Mouse (Mus musculus) hindbrain, embryonic 14.5 days (tissue): Measurements from ENCODE around the gene 5430419D17Rik. TPM values are rescaled to one million over a fixed set of nuclear protein-coding genes. Genes with fewer than 3 reads are reported as not detected.
A peak's percentile ranks its signal among the peaks of the same experiment; 100 is the strongest.

ENCODE experiments used
- ATAC-seq: fragments of 200-750 bp; cut with Nextera tagmentation; 2 replicates; pipeline ENCODE4 v1.8.0; 2017; ENCODE audit warnings: moderate number of reproducible peaks, mild to moderate bottlenecking, moderate TSS enrichment, moderate library complexity; ENCODE audit not compliant: low FRiP score
- DNase-seq: peaks from one replicate; pipeline ENCODE4 v3.0.0-alpha.2; 2015; ENCODE audit warnings: low spot score
- H3K27ac ChIP-seq: fragments of 300-500 bp; sonication (generic); 2 replicates; pipeline ENCODE4 v1.5.1; 2014; ENCODE audit warnings: mild to moderate bottlenecking, moderate library complexity
- H3K27me3 ChIP-seq: fragments of 300-500 bp; sonication (generic); 2 replicates; pipeline ENCODE4 v1.6.1; 2014; ENCODE audit warnings: mild to moderate bottlenecking, low read length, mixed read lengths; ENCODE audit not compliant: control insufficient read depth, insufficient read depth
- H3K36me3 ChIP-seq: fragments of 300-500 bp; sonication (generic); replicated peaks from 2 replicates; pipeline ENCODE4 v1.6.1; 2014; ENCODE audit not compliant: control insufficient read depth, insufficient read depth
- H3K4me1 ChIP-seq: fragments of 300-500 bp; sonication (generic); replicated peaks from 2 replicates; pipeline ENCODE4 v1.6.1; 2014; ENCODE audit warnings: antibody characterized with exemption, low read length, mixed read lengths; ENCODE audit not compliant: control insufficient read depth, insufficient read depth
- H3K4me2 ChIP-seq: fragments of 300-500 bp; sonication (generic); replicated peaks from 2 replicates; pipeline ENCODE4 v1.6.1; 2014; ENCODE audit warnings: mild to moderate bottlenecking, moderate library complexity
- H3K4me3 ChIP-seq: fragments of 300-500 bp; sonication (generic); replicated peaks from 2 replicates; pipeline ENCODE4 v1.5.1; 2014; ENCODE audit warnings: mild to moderate bottlenecking, low read length
- H3K9ac ChIP-seq: fragments of 300-500 bp; sonication (generic); 2 replicates; pipeline ENCODE4 v1.6.1; 2014
- H3K9me3 ChIP-seq: fragments of 300-500 bp; sonication (generic); 2 replicates; pipeline ENCODE4 v1.6.1; 2016; ENCODE audit warnings: low read length; ENCODE audit not compliant: control insufficient read depth
- whole genome bisulfite sequencing: fragments of 180-500 bp; shearing (Covaris S2); extraction: QIAGEN DNeasy Blood & Tissue Kit; methylation state at CpG from one replicate; pipeline ENCODE4 v1.1.7; 2014; 5-methylcytosine and 5-hydroxymethylcytosine counted together
- polyA plus RNA-seq: library from polyadenylated mRNA; unstranded; fragments of >200 nt; fragmentation: Nextera tagmentation; extraction: Ambion mirVana; gene quantifications from 2 replicates; pipeline ENCODE4 v1.2.1, GENCODE M21; 2014

5430419D17Rik gene
- polyA plus RNA-seq, 1 experiment from 2014 or later, result 0.03 TPM

- no peak overlapping the region for H3K4me3 ChIP-seq
- no peak overlapping the region for H3K4me2 ChIP-seq
- DNase-seq (no peak), ATAC-seq (no peak)
- no peaks in the 10 kb centered on the region for H3K9me3 ChIP-seq
- 89% methylated on average over 2 of the region's 2 CpGs for WGBS
- H3K27me3 ChIP-seq, result no peaks in the 10 kb centered on the region
- no peaks in the 10 kb centered on the region for H3K36me3 ChIP-seq
- H3K4me1 ChIP-seq, result no peaks in the 10 kb centered on the region
- H3K27ac ChIP-seq, result no peak overlapping the region
- no peak overlapping the region for H3K9ac ChIP-seq
Measured at GRCm38 (mm10) chr7:131331688-131332087, 157.5 kb downstream of the 5430419D17Rik start.

- H3K9me3 ChIP-seq, result no peaks in the 10 kb centered on the region
- no peak within 1 kb of the TSS for H3K4me2 ChIP-seq
- no peak within 1 kb of the TSS for H3K9ac ChIP-seq
- DNase-seq, result no peak
- H3K4me3 ChIP-seq, result no peak within 1 kb of the TSS
- H3K27ac ChIP-seq, result no peak within 1 kb of the TSS
- H3K27me3 ChIP-seq, result no peaks in the 10 kb centered on the region
- WGBS, result 67% methylated on average over 1 of the region's 1 CpGs
- no peak for ATAC-seq
- H3K36me3 ChIP-seq, result no peaks in the 10 kb centered on the region
- H3K4me1 ChIP-seq, result no peaks in the 10 kb centered on the region
Measured at GRCm38 (mm10) chr7:131333564-131333963, 159.4 kb downstream of the 5430419D17Rik start, which contains the start of gene Fam24a. Gene Fam24a (plus strand): TSS chr7:131333864.

GRCm38 (mm10) chr7:131337502-131338068 lies 163.4 kb downstream of the 5430419D17Rik start:
- DNase-seq, result no peak
- H3K9ac ChIP-seq, result no peak overlapping the region
- no peaks in the 10 kb centered on the region for H3K27me3 ChIP-seq
- H3K36me3 ChIP-seq, result peaks cover 26% of the 10 kb centered on the region
- H3K9me3 ChIP-seq, result no peaks in the 10 kb centered on the region
- H3K4me3 ChIP-seq, result no peak overlapping the region
- ATAC-seq, result no peak; the same call in 1 of the 2 replicates
- 38% methylated on average over 8 of the region's 8 CpGs for WGBS
- H3K4me2 ChIP-seq, result no peak overlapping the region
- H3K27ac ChIP-seq, result 0 out of 2 replicates have a peak overlapping the region, but pooled peaks have one; percentile 43
- H3K4me1 ChIP-seq, result no peaks in the 10 kb centered on the region

GRCm38 (mm10) chr7:131345856-131346541 lies 171.8 kb downstream of the 5430419D17Rik start:
- Histone ChIP-seq H3K4me1 (no peaks in the 10 kb centered on the region), H3K9me3 (no peaks in the 10 kb centered on the region), H3K4me2 (no peak overlapping the region), H3K4me3 (no peak overlapping the region), H3K36me3 (peaks cover 71% of the 10 kb centered on the region), H3K27me3 (no peaks in the 10 kb centered on the region), H3K9ac (no peak overlapping the region), H3K27ac (no peak overlapping the region)
- ATAC-seq (no peak), DNase-seq (no peak)
- WGBS, result 63% methylated on average over 7 of the region's 7 CpGs

Other genes starting within 250 kb of the 5430419D17Rik start
- gene Htra1, start 238.3 kb upstream of the 5430419D17Rik start, polyA plus RNA-seq, result 18.9 and 22.9 TPM in 2 replicates
- not detected in 2 replicates for gene Dmbt1, start 142.3 kb upstream of the 5430419D17Rik start, polyA plus RNA-seq
- gene 4933402N03Rik, start 28.1 kb upstream of the 5430419D17Rik start, polyA plus RNA-seq, result not detected in 2 replicates
- not detected in 2 replicates for gene Cuzd1, start 147.9 kb downstream of the 5430419D17Rik start, polyA plus RNA-seq
- not detected in 2 replicates for gene Fam24b, start 155.1 kb downstream of the 5430419D17Rik start, polyA plus RNA-seq
- gene Fam24a, start 159.5 kb downstream of the 5430419D17Rik start, polyA plus RNA-seq, result not detected in 2 replicates
- 30.0 and 30.6 TPM in 2 replicates for gene 2310057M21Rik, start 188.4 kb downstream of the 5430419D17Rik start, polyA plus RNA-seq
- gene Pstk, start 196.7 kb downstream of the 5430419D17Rik start, polyA plus RNA-seq, result 42.5 and 50.1 TPM in 2 replicates
- gene Ikzf5, start 236.1 kb downstream of the 5430419D17Rik start, polyA plus RNA-seq, result 15.7 and 18.0 TPM in 2 replicates
- gene Acadsb, start 236.2 kb downstream of the 5430419D17Rik start, polyA plus RNA-seq, result 91.3 and 101 TPM in 2 replicates